Mouse (Mus musculus) megakaryocyte-erythroid progenitor cell, adult 5-6 weeks (primary cell): ENCODE results near the gene Tnc. TPM values are rescaled to one million over a fixed set of nuclear protein-coding genes. Genes with fewer than 3 reads are reported as not detected.

Source experiments
- ATAC-seq: replicated peaks from 2 replicates; pipeline ENCODE4 v1.8.0; 2016; ENCODE audit warnings: mild to moderate bottlenecking, inconsistent platforms; ENCODE audit not compliant: severe bottlenecking, poor library complexity, low FRiP score, low TSS enrichment
- total RNA-seq, 2 experiments: library from RNA; stranded (forward) in 1 of 2; stranded (reverse) in 1 of 2; fragments of 200-1000, 215-1000 nt in 1 of 2; fragments of >200 nt in 1 of 2; fragmentation: Nextera tagmentation in 1 of 2; gene quantifications; 2 replicates each; pipeline ENCODE4 v1.2.3; 2014 to 2017

Tnc gene
- total RNA-seq, 2 experiments from 2014 or later: not detected

GRCm38 (mm10) chr4:63916288-63916687, 130.5 kb downstream of the Tnc start:
- no peak for ATAC-seq

Other genes starting within 250 kb of the Tnc start
- 0.68 and 2.6 TPM in 2 replicates for gene Tnfsf8, start 185.7 kb downstream of the Tnc start, total RNA-seq (2014; fragmentation: Nextera tagmentation)
- gene Tnfsf8, start 185.7 kb downstream of the Tnc start, total RNA-seq (2017): 1.1 TPM in 1 of 2 replicates, not detected in the other